Mouse (Mus musculus) embryo, embryonic 9.5 days (tissue): ENCODE data around the gene Tmco1.
"Not testable (repeated sequence)": the region's sequence is repeated elsewhere in the genome, so short reads cannot be mapped to it uniquely, and the experiment has no call there.

Experiments used
- DNase-seq: peaks from one replicate; pipeline ENCODE4 v3.0.0-alpha.2; 2017; ENCODE audit errors: extremely low spot score

Tmco1 gene

GRCm38 (mm10) chr1:167337463-167338095 lies 29.4 kb downstream of the Tmco1 start:
- peak; percentile 85 for DNase-seq

- DNase-seq, result no peak
These were observed 31.1 kb downstream of the Tmco1 start for GRCm38 (mm10) chr1:167339177-167339781.

- peak; percentile 27 for DNase-seq
These were observed 32.1 kb downstream of the Tmco1 start for GRCm38 (mm10) chr1:167340111-167340787.

GRCm38 (mm10) chr1:167340910-167341528 lies 32.8 kb downstream of the Tmco1 start:
- no peak for DNase-seq

GRCm38 (mm10) chr1:167342831-167343230 lies 34.7 kb downstream of the Tmco1 start:
- DNase-seq, result no peak

- DNase-seq, result not testable (repeated sequence)
These were observed 37.9 kb downstream of the Tmco1 start for GRCm38 (mm10) chr1:167345994-167346520.

GRCm38 (mm10) chr1:167349206-167349605 lies 41.0 kb downstream of the Tmco1 start:
- DNase-seq, result not testable (repeated sequence)

GRCm38 (mm10) chr1:167349815-167350596 lies 41.8 kb downstream of the Tmco1 start, which contains the start of gene Aldh9a1:
Aldh9a1 (plus strand) TSS chr1:167349991.
- DNase-seq, result peak; percentile 93

- no peak for DNase-seq
These were observed 42.6 kb downstream of the Tmco1 start for GRCm38 (mm10) chr1:167350597-167351415.

- DNase-seq, result no peak
These were observed 44.2 kb downstream of the Tmco1 start for GRCm38 (mm10) chr1:167352403-167352802.

GRCm38 (mm10) chr1:167357387-167357786 lies 49.2 kb downstream of the Tmco1 start:
- no peak for DNase-seq

GRCm38 (mm10) chr1:167358731-167359130 lies 50.6 kb downstream of the Tmco1 start:
- no peak for DNase-seq

GRCm38 (mm10) chr1:167360268-167360667 lies 52.1 kb downstream of the Tmco1 start:
- no peak for DNase-seq

- DNase-seq, result no peak
These were observed 54.6 kb downstream of the Tmco1 start for GRCm38 (mm10) chr1:167362819-167363218.

- DNase-seq, result no peak
These were observed 55.1 kb downstream of the Tmco1 start for GRCm38 (mm10) chr1:167363322-167363721.

GRCm38 (mm10) chr1:167365808-167366207 lies 57.6 kb downstream of the Tmco1 start:
- DNase-seq, result no peak

GRCm38 (mm10) chr1:167366621-167367020 lies 58.4 kb downstream of the Tmco1 start:
- DNase-seq, result no peak

GRCm38 (mm10) chr1:167368018-167368417 lies 59.8 kb downstream of the Tmco1 start:
- DNase-seq, result no peak

GRCm38 (mm10) chr1:167368513-167368912 lies 60.3 kb downstream of the Tmco1 start:
- no peak for DNase-seq

GRCm38 (mm10) chr1:167369905-167370304 lies 61.7 kb downstream of the Tmco1 start:
- peak; percentile 82 for DNase-seq

GRCm38 (mm10) chr1:167372739-167373138 lies 64.6 kb downstream of the Tmco1 start:
- DNase-seq, result no peak
